Mouse (Mus musculus): ENCODE results near the gene Tnpo2. TPM values are rescaled to one million over a fixed set of nuclear protein-coding genes. Genes with fewer than 3 reads are reported as not detected.

Tnpo2 gene
- total and polyA plus RNA-seq, 3 experiments, result 29.2 to 86.8 (median 62.3) TPM

- TF ChIP-seq ZNF384 (IDR thresholded peaks at IDR 0.05; ENCODE audit: low read depth, low read length), result no peak
These were observed 19.5 kb upstream of the Tnpo2 start (continued) for GRCm38 (mm10) chr8:85017209-85017608.

DNA sequence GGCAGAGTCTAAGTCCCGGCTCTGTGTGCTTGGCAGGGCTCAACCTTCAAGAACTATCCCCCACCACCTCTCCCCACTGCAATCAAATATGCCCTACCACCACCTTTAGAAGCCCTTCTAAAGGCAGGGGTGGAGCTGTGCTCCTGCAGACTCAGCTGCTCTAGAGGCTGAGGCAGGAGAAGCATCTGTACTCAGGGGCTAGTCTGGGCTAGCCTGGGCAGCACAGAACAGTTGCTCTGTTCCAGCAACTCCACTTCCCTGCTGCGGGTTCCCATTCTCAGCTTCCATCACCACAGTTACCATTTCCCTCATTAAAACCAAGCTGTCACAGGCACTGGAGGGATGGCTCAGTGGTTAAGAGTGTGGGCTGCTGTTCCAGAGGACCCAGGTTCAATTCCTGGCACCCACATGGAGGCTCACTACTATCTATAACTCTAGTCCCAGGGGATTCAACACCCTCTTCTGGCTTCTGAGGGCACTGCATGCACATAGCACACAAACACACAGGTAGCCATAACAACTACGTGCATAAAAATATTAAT, 15.1 kb upstream of the Tnpo2 start:
- Histone ChIP-seq H3K9ac (ENCODE audit: control insufficient read depth, low read depth, low read length, poor library complexity, severe bottlenecking) (no peak overlapping the region), H3K4me1 (ENCODE audit: control insufficient read depth in 1 of 2, insufficient read depth in 2 of 2, low read length in 2 of 2) (peaks cover 3 to 5% of the 10 kb centered on the region in 2 experiments; a peak in 3 of 4 replicates), H3K9me3 (replicated peaks; ENCODE audit: insufficient read depth, low read length) (no peaks in the 10 kb centered on the region), H3K27me3 (ENCODE audit: control insufficient read depth in 1 of 2, insufficient read depth in 2 of 2, low read length in 2 of 2) (no peaks in the 10 kb centered on the region), H3K36me3 (ENCODE audit: control insufficient read depth in 1 of 2, insufficient read depth in 2 of 2, low read length in 2 of 2) (peaks cover 0 to 5% of the 10 kb centered on the region in 2 experiments; a peak in 2 of 4 replicates), H3K79me2 (ENCODE audit: control insufficient read depth, insufficient read depth, low read length, poor library complexity) (peaks cover 18% of the 10 kb centered on the region), H3K4me3 (ENCODE audit: control insufficient read depth in 1 of 2, insufficient read depth in 1 of 2, low read depth in 2 of 2, low read length in 2 of 2) (no peak overlapping the region), H3K27ac (ENCODE audit: control insufficient read depth, low read depth, low read length) (no peak overlapping the region)
- DNase-seq (ENCODE audit: low read depth, low spot score), result no peak
- TF ChIP-seq MXI1 (IDR thresholded peaks at IDR 0.05; ENCODE audit: low read depth, low read length) (no peak), CTCF (IDR thresholded peaks at IDR 0.05 in 2 of 3, conservative IDR thresholded peaks at IDR 0.05 in 1 of 3; ENCODE audit: control insufficient read depth in 1 of 3, insufficient read depth in 1 of 3, low read depth in 2 of 3, low read length in 3 of 3, poor library complexity in 1 of 3, severe bottlenecking in 1 of 3) (peak in 2 of 3 experiments; percentile 6 to 15; a peak in 1 of 6 replicates), GATA1 (IDR thresholded peaks at IDR 0.05; ENCODE audit: low read depth, low read length) (no peak)

GRCm38 (mm10) chr8:85023846-85024245, 12.9 kb upstream of the Tnpo2 start:
- H3K4me3 ChIP-seq (ENCODE audit: control insufficient read depth in 1 of 2, insufficient read depth in 1 of 2, low read depth in 2 of 2, low read length in 2 of 2), result peak overlapping the region in 1 of 2 experiments; percentile 91; a peak in 2 of 4 replicates
- TF ChIP-seq POLR2A (IDR thresholded peaks at IDR 0.05; ENCODE audit: control insufficient read depth in 1 of 2, insufficient read depth in 1 of 2, low read depth in 1 of 2, low read length in 2 of 2, poor library complexity in 1 of 2) (no peak), GATA1 (IDR thresholded peaks at IDR 0.05; ENCODE audit: low read depth, low read length) (no peak), NELFE (IDR thresholded peaks at IDR 0.05; ENCODE audit: low read depth, low read length) (no peak), EP300 (IDR thresholded peaks at IDR 0.05; ENCODE audit: low read depth in 1 of 2, low read length in 2 of 2) (no peak), RCOR1 (IDR thresholded peaks at IDR 0.05; ENCODE audit: low read depth, low read length) (no peak), MAFK (IDR thresholded peaks at IDR 0.05; ENCODE audit: borderline replicate concordance, low read depth, low read length) (no peak), MYC (IDR thresholded peaks at IDR 0.05; ENCODE audit: low read depth, low read length) (no peak), ZC3H11A (IDR thresholded peaks at IDR 0.05; ENCODE audit: low read depth, low read length) (no peak), MAZ (IDR thresholded peaks at IDR 0.05; ENCODE audit: low read depth, low read length) (no peak), CHD2 (IDR thresholded peaks at IDR 0.05; ENCODE audit: low read length) (no peak), ETS1 (IDR thresholded peaks at IDR 0.05; ENCODE audit: low read depth, low read length) (no peak), BHLHE40 (IDR thresholded peaks at IDR 0.05; ENCODE audit: borderline replicate concordance, low read depth, low read length) (no peak)
- H3K9me3 ChIP-seq (replicated peaks; ENCODE audit: insufficient read depth, low read length), result no peaks in the 10 kb centered on the region

More at GRCm38 (mm10) chr8:85023846-85024245, 12.9 kb upstream of the Tnpo2 start:
- H3K36me3 ChIP-seq (ENCODE audit: control insufficient read depth in 1 of 2, insufficient read depth in 2 of 2, low read length in 2 of 2), result peaks cover 0 to 12% of the 10 kb centered on the region in 2 experiments; a peak in 3 of 4 replicates
- H3K79me2 ChIP-seq (ENCODE audit: control insufficient read depth, insufficient read depth, low read length, poor library complexity), result peaks cover 40% of the 10 kb centered on the region
- no peak for DNase-seq (ENCODE audit: low read depth, low spot score)
- H3K27ac ChIP-seq (ENCODE audit: control insufficient read depth, low read depth, low read length), result no peak overlapping the region
- peaks cover 9 to 14% of the 10 kb centered on the region in 2 experiments; a peak in 3 of 4 replicates for H3K4me1 ChIP-seq (ENCODE audit: control insufficient read depth in 1 of 2, insufficient read depth in 2 of 2, low read length in 2 of 2)
- H3K27me3 ChIP-seq (ENCODE audit: control insufficient read depth in 1 of 2, insufficient read depth in 2 of 2, low read length in 2 of 2), result no peaks in the 10 kb centered on the region
- H3K9ac ChIP-seq (ENCODE audit: control insufficient read depth, low read depth, low read length, poor library complexity, severe bottlenecking), result peak overlapping the region; percentile 90
